Comparison of ENCODE assay signal across 8 mouse cellular contexts in the genomic region with DNA sequence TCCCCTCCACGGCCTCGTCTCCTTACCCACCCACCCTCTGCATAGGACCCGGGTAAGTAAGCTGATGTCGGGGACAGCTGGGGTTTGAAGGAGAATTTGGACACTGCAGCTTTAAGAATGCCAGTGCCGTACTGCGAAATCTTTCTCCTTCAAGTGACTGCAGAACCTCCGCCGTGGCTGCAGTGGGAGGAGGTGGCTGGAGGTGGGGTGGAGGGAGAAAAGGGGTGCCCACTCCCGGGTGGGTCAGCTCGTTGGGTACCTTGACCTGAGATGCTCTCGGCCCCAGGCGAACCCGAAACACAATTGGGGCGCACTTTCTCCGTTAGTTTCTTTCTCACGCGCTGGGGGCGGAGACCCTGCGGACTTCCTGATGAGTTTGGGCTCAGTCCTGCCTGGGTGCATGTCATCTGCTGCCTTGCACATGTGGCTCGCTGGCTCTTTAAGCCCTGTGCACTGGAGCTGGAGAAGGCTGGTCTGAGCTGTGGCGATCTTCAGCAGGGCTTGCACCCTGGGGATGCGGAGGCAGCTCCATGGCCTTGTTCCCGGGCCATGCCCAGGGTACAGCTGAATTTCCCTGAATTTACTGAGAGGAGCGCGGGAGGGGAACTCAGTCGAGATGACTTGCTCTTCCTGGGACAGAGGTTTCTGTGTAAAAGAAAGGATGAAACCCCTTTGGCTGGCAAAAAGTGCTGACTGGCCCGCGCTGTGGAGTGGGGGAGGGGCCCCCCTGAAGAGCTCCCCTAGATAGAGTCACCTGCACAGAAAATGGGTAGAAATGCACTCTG. TPM values are rescaled to one million over a fixed set of nuclear protein-coding genes. Genes with fewer than 3 reads are reported as not detected.
DNase-seq lines count a peak whose midpoint lies in the region; ATAC-seq and TF ChIP-seq lines count a peak whose summit lies in the region.

No protein-coding gene starts in this region.

- H3K4me3 ChIP-seq in lung, embryonic 15.5 days = peak overlapping the region; percentile 52
- peak overlapping the region; percentile 63 for H3K4me3 ChIP-seq in bone marrow, adult 2 months (replicated peaks; ENCODE audit: control insufficient read depth, low read depth, low read length)
- H3K4me3 ChIP-seq in forebrain, embryonic 10.5 days = peak overlapping the region; percentile 50
- H3K4me3 ChIP-seq in intestine, postnatal 0 days (ENCODE audit: low read depth, low read length) = peak overlapping the region; percentile 49
- peak overlapping the region; percentile 47 for H3K4me3 ChIP-seq in stomach, embryonic 15.5 days (replicated peaks)

- peak overlapping the region; percentile 96 for H3K4me2 ChIP-seq in lung, embryonic 15.5 days
- peak overlapping the region; percentile 87 for H3K4me2 ChIP-seq in intestine, postnatal 0 days (replicated peaks; ENCODE audit: low read depth)
- peak overlapping the region; percentile 90 for H3K4me2 ChIP-seq in stomach, embryonic 15.5 days

- H3K9ac ChIP-seq in lung, embryonic 15.5 days = peak overlapping the region; percentile 31; the same call in 1 of the 2 replicates
- H3K9ac ChIP-seq in intestine, postnatal 0 days (ENCODE audit: low read depth, low read length) = peak overlapping the region; percentile 27; the same call in 1 of the 2 replicates
- 0 out of 2 replicates have a peak overlapping the region, but pooled peaks have one; percentile 3 for H3K9ac ChIP-seq in stomach, embryonic 15.5 days

- WGBS in lung, embryonic 15.5 days = under 1% methylated on average over 28 of the region's 28 CpGs
- WGBS in bone marrow, adult 2 months = under 1% methylated on average over 28 of the region's 28 CpGs
- under 1% methylated on average over 28 of the region's 28 CpGs for WGBS in forebrain, embryonic 10.5 days
- WGBS in intestine, postnatal 0 days = under 1% methylated on average over 28 of the region's 28 CpGs
- 0% methylated on average over 28 of the region's 28 CpGs for WGBS in stomach, embryonic 15.5 days

- H3K27ac ChIP-seq in lung, embryonic 15.5 days = no peak overlapping the region
- H3K27ac ChIP-seq in bone marrow, adult 2 months (ENCODE audit: control insufficient read depth, insufficient read depth, low read depth, low read length, poor library complexity) = no peak overlapping the region; the same call in 1 of the 2 replicates
- no peak overlapping the region for H3K27ac ChIP-seq in forebrain, embryonic 10.5 days
- no peak overlapping the region for H3K27ac ChIP-seq in intestine, postnatal 0 days (ENCODE audit: low read depth, low read length)
- H3K27ac ChIP-seq in stomach, embryonic 15.5 days = no peak overlapping the region

- H3K27me3 ChIP-seq in lung, embryonic 15.5 days = peaks cover 81% of the 10 kb centered on the region
- H3K27me3 ChIP-seq in forebrain, embryonic 10.5 days (ENCODE audit: poor library complexity, severe bottlenecking) = peaks cover 100% of the 10 kb centered on the region
- H3K27me3 ChIP-seq in intestine, postnatal 0 days (replicated peaks; ENCODE audit: control insufficient read depth, insufficient read depth, low read length) = peaks cover 46% of the 10 kb centered on the region
- peaks cover 72% of the 10 kb centered on the region for H3K27me3 ChIP-seq in stomach, embryonic 15.5 days (replicated peaks)

- peaks cover 28% of the 10 kb centered on the region for H3K4me1 ChIP-seq in lung, embryonic 15.5 days
- peaks cover 2% of the 10 kb centered on the region; the same call in 1 of the 2 replicates for H3K4me1 ChIP-seq in bone marrow, adult 2 months (ENCODE audit: control insufficient read depth, insufficient read depth, low read length)
- peaks cover 38% of the 10 kb centered on the region for H3K4me1 ChIP-seq in forebrain, embryonic 10.5 days
- H3K4me1 ChIP-seq in intestine, postnatal 0 days (replicated peaks; ENCODE audit: control insufficient read depth, insufficient read depth, low read length) = no peaks in the 10 kb centered on the region
- H3K4me1 ChIP-seq in stomach, embryonic 15.5 days = peaks cover 15% of the 10 kb centered on the region

- no peak for TF ChIP-seq CTCF in bone marrow, adult 2 months (IDR thresholded peaks at IDR 0.05; ENCODE audit: control insufficient read depth, insufficient read depth, low read length)
- no peak for TF ChIP-seq CTCF in intestine, postnatal 0 days (IDR thresholded peaks at IDR 0.05; ENCODE audit: low read depth)

- H3K9me3 ChIP-seq in lung, embryonic 15.5 days = no peaks in the 10 kb centered on the region
- H3K9me3 ChIP-seq in forebrain, embryonic 10.5 days = no peaks in the 10 kb centered on the region
- no peaks in the 10 kb centered on the region for H3K9me3 ChIP-seq in intestine, postnatal 0 days (ENCODE audit: control insufficient read depth)
- H3K9me3 ChIP-seq in stomach, embryonic 15.5 days = no peaks in the 10 kb centered on the region

- H3K36me3 ChIP-seq in lung, embryonic 15.5 days = no peaks in the 10 kb centered on the region
- H3K36me3 ChIP-seq in forebrain, embryonic 10.5 days (replicated peaks) = no peaks in the 10 kb centered on the region
- H3K36me3 ChIP-seq in intestine, postnatal 0 days (ENCODE audit: control insufficient read depth, insufficient read depth) = no peaks in the 10 kb centered on the region
- no peaks in the 10 kb centered on the region for H3K36me3 ChIP-seq in stomach, embryonic 15.5 days

- TF ChIP-seq POLR2A in bone marrow, adult 2 months (IDR thresholded peaks at IDR 0.05; ENCODE audit: borderline replicate concordance, control insufficient read depth, low read depth, low read length) = no peak

- no peak for ATAC-seq in lung, embryonic 15.5 days (ENCODE audit: borderline replicate concordance, extremely low read depth, low FRiP score, low TSS enrichment)
- ATAC-seq in intestine, postnatal 0 days = peak; percentile 23; the same call in 1 of the 2 replicates
- peak; percentile 30 for ATAC-seq in megakaryocyte progenitor cell, adult 5-6 weeks (replicated peaks; ENCODE audit: poor library complexity)
- no peak for ATAC-seq in stomach, embryonic 15.5 days (ENCODE audit: insufficient read depth, low FRiP score, low read depth)

- DNase-seq in lung, adult 18-20 months = no peak
- DNase-seq in forebrain, embryonic 10.5 days (ENCODE audit: extremely low spot score, low spot score) = peak; percentile 51
- DNase-seq in urinary bladder, postnatal 10 days (ENCODE audit: low spot score) = no peak

RNA-seq across cellular contexts. Expression of a gene that starts 21.8 kb away (rescaled TPM):
- polyA plus RNA-seq in lung, embryonic 15.5 days (2015; fragmentation: Nextera tagmentation; extraction: Ambion mirVana) = 25.0 and 29.3 TPM in 2 replicates
- 1.4 and 7.2 TPM in 2 replicates for polyA plus RNA-seq in bone marrow, adult 2 months (2011; ENCODE audit: insufficient read depth, insufficient read length, low replicate concordance, missing spikeins)
- polyA plus RNA-seq in forebrain, embryonic 10.5 days (2016; fragmentation: Nextera tagmentation; extraction: Ambion mirVana) = 3.0 TPM in 2 replicates
- 33.1 and 37.5 TPM in 2 replicates for polyA plus RNA-seq in intestine, postnatal 0 days (2015; fragmentation: Nextera tagmentation; extraction: Ambion mirVana)
- 14.6 and 15.5 TPM in 2 replicates for total RNA-seq in megakaryocyte progenitor cell, adult 5-6 weeks (2015)
- 24.9 and 27.9 TPM in 2 replicates for total RNA-seq in megakaryocyte progenitor cell, adult 5-6 weeks (2017)
- 14.4 and 15.3 TPM in 2 replicates for polyA plus RNA-seq in stomach, embryonic 15.5 days (2015; fragmentation: Nextera tagmentation; extraction: Ambion mirVana)

RNA-seq across cellular contexts. Expression of a gene that starts 56.5 kb away (rescaled TPM):
- polyA plus RNA-seq in lung, embryonic 15.5 days (2015; fragmentation: Nextera tagmentation; extraction: Ambion mirVana) = 2.0 and 2.2 TPM in 2 replicates
- polyA plus RNA-seq in bone marrow, adult 2 months (2011; ENCODE audit: insufficient read depth, insufficient read length, low replicate concordance, missing spikeins) = 1.6 and 2.0 TPM in 2 replicates
- polyA plus RNA-seq in forebrain, embryonic 10.5 days (2016; fragmentation: Nextera tagmentation; extraction: Ambion mirVana) = 0.32 and 0.41 TPM in 2 replicates
- polyA plus RNA-seq in intestine, postnatal 0 days (2015; fragmentation: Nextera tagmentation; extraction: Ambion mirVana) = 2.5 and 3.2 TPM in 2 replicates
- 0.89 and 1.6 TPM in 2 replicates for total RNA-seq in megakaryocyte progenitor cell, adult 5-6 weeks (2015)
- total RNA-seq in megakaryocyte progenitor cell, adult 5-6 weeks (2017) = 1.7 and 1.9 TPM in 2 replicates
- polyA plus RNA-seq in stomach, embryonic 15.5 days (2015; fragmentation: Nextera tagmentation; extraction: Ambion mirVana) = 1.2 and 1.3 TPM in 2 replicates

Comparison
In these comparisons a context has a peak if more than half of its experiments do, and no peak if none do; other contexts are left out.
1. ATAC-seq: peak in intestine, postnatal 0 days (single experiment) and megakaryocyte progenitor cell, adult 5-6 weeks (single experiment); none in lung, embryonic 15.5 days (single experiment) and stomach, embryonic 15.5 days (single experiment).
2. Peak in every context shown above with its lines, with median percentiles within 50 percentile points of each other: H3K4me2 ChIP-seq, H3K4me3 ChIP-seq and H3K9ac ChIP-seq.